Mouse (Mus musculus): Measurements from ENCODE around the gene Med17. TPM values are rescaled to one million over a fixed set of nuclear protein-coding genes. Genes with fewer than 3 reads are reported as not detected.

Med17 gene
- polyA plus RNA-seq, 1 experiment from 2014 or later, result 38.0 TPM

- 81% methylated on average over 6 of the region's 6 CpGs for WGBS
Observed at GRCm38 (mm10) chr9:15289251-15289650, 9.5 kb upstream of the Med17 start.

GRCm38 (mm10) chr9:15288402-15288801 lies 8.7 kb upstream of the Med17 start:
- no peaks in the 10 kb centered on the region for H3K9me3 ChIP-seq (ENCODE audit: low read depth, low read length)
- ATAC-seq (ENCODE audit: insufficient read depth) (no peak), DNase-seq (no peak)
- H3K4me2 ChIP-seq, result no peak overlapping the region
- no peak overlapping the region for H3K9ac ChIP-seq
- H3K4me1 ChIP-seq (ENCODE audit: insufficient read depth), result no peaks in the 10 kb centered on the region
- H3K4me3 ChIP-seq (ENCODE audit: low read depth, low read length), result no peak overlapping the region
- no peaks in the 10 kb centered on the region for H3K27me3 ChIP-seq (ENCODE audit: insufficient read depth, low read length)
- 76% methylated on average over 3 of the region's 3 CpGs for whole genome bisulfite sequencing
- H3K36me3 ChIP-seq (ENCODE audit: insufficient read depth), result no peaks in the 10 kb centered on the region
- TF ChIP-seq CTCF (IDR thresholded peaks at IDR 0.05; ENCODE audit: low read depth), result no peak
- no peak overlapping the region for H3K27ac ChIP-seq (ENCODE audit: low read depth)

More at GRCm38 (mm10) chr9:15289251-15289650, 9.5 kb upstream of the Med17 start:
- no peak overlapping the region for H3K4me3 ChIP-seq (ENCODE audit: low read depth, low read length)
- no peak overlapping the region for H3K4me2 ChIP-seq
- no peaks in the 10 kb centered on the region for H3K4me1 ChIP-seq (ENCODE audit: insufficient read depth)
- ATAC-seq (ENCODE audit: insufficient read depth) (no peak), DNase-seq (no peak)
- H3K9ac ChIP-seq, result no peak overlapping the region
- H3K36me3 ChIP-seq (ENCODE audit: insufficient read depth), result no peaks in the 10 kb centered on the region
- no peaks in the 10 kb centered on the region for H3K9me3 ChIP-seq (ENCODE audit: low read depth, low read length)
- no peak overlapping the region for H3K27ac ChIP-seq (ENCODE audit: low read depth)
- no peaks in the 10 kb centered on the region for H3K27me3 ChIP-seq (ENCODE audit: insufficient read depth, low read length)
- no peak for TF ChIP-seq CTCF (IDR thresholded peaks at IDR 0.05; ENCODE audit: low read depth)

- DNase-seq (no peak), ATAC-seq (ENCODE audit: insufficient read depth) (no peak)
- H3K4me1 ChIP-seq (ENCODE audit: insufficient read depth), result no peaks in the 10 kb centered on the region
- H3K9ac ChIP-seq, result no peak overlapping the region
- 60% methylated on average over 6 of the region's 6 CpGs for WGBS
- H3K36me3 ChIP-seq (ENCODE audit: insufficient read depth), result no peaks in the 10 kb centered on the region
- no peak overlapping the region for H3K4me2 ChIP-seq
- H3K27ac ChIP-seq (ENCODE audit: low read depth), result no peak overlapping the region
- no peaks in the 10 kb centered on the region for H3K9me3 ChIP-seq (ENCODE audit: low read depth, low read length)
- no peak overlapping the region for H3K4me3 ChIP-seq (ENCODE audit: low read depth, low read length)
- H3K27me3 ChIP-seq (ENCODE audit: insufficient read depth, low read length), result no peaks in the 10 kb centered on the region
- no peak for TF ChIP-seq CTCF (IDR thresholded peaks at IDR 0.05; ENCODE audit: low read depth)
Observed at GRCm38 (mm10) chr9:15287846-15288245, 8.1 kb upstream of the Med17 start.

- DNase-seq, result no peak
Observed at GRCm38 (mm10) chr9:15285443-15285842, 5.7 kb upstream of the Med17 start.

GRCm38 (mm10) chr9:15280491-15280879 lies 754 bp upstream of the Med17 start:
- ATAC-seq (ENCODE audit: insufficient read depth), result peak; percentile 13; the same call in 1 of the 2 replicates
- TF ChIP-seq CTCF (IDR thresholded peaks at IDR 0.05; ENCODE audit: low read depth), result no peak
- Histone ChIP-seq H3K4me3 (ENCODE audit: low read depth, low read length) (peak overlapping the region; percentile 88), H3K36me3 (ENCODE audit: insufficient read depth) (peaks cover 16% of the 10 kb centered on the region), H3K4me2 (peak overlapping the region; percentile 78), H3K9ac (peak overlapping the region; percentile 85), H3K27ac (ENCODE audit: low read depth) (0 out of 2 replicates have a peak overlapping the region, but pooled peaks have one; percentile 37), H3K9me3 (ENCODE audit: low read depth, low read length) (no peaks in the 10 kb centered on the region), H3K4me1 (ENCODE audit: insufficient read depth) (peaks cover 9% of the 10 kb centered on the region), H3K27me3 (ENCODE audit: insufficient read depth, low read length) (no peaks in the 10 kb centered on the region)
- WGBS, result 43% methylated on average over 5 of the region's 5 CpGs
- no peak for DNase-seq

More at GRCm38 (mm10) chr9:15285443-15285842, 5.7 kb upstream of the Med17 start:
- H3K27me3 ChIP-seq (ENCODE audit: insufficient read depth, low read length), result no peaks in the 10 kb centered on the region
- 0 out of 2 replicates have a peak, but pooled peaks cover 5% of the 10 kb centered on the region for H3K4me1 ChIP-seq (ENCODE audit: insufficient read depth)
- TF ChIP-seq CTCF (IDR thresholded peaks at IDR 0.05; ENCODE audit: low read depth), result peak; percentile 36
- no peak overlapping the region for H3K9ac ChIP-seq
- no peaks in the 10 kb centered on the region for H3K36me3 ChIP-seq (ENCODE audit: insufficient read depth)
- 74% methylated on average over 3 of the region's 3 CpGs for WGBS
- ATAC-seq (ENCODE audit: insufficient read depth), result no peak
- H3K27ac ChIP-seq (ENCODE audit: low read depth), result no peak overlapping the region
- H3K9me3 ChIP-seq (ENCODE audit: low read depth, low read length), result no peaks in the 10 kb centered on the region
- no peak overlapping the region for H3K4me2 ChIP-seq
- H3K4me3 ChIP-seq (ENCODE audit: low read depth, low read length), result no peak overlapping the region

- H3K4me1 ChIP-seq (ENCODE audit: insufficient read depth), result peaks cover 9% of the 10 kb centered on the region
- peaks cover 29% of the 10 kb centered on the region for H3K36me3 ChIP-seq (ENCODE audit: insufficient read depth)
- H3K27me3 ChIP-seq (ENCODE audit: insufficient read depth, low read length), result no peaks in the 10 kb centered on the region
- ATAC-seq (ENCODE audit: insufficient read depth), result no peak
- H3K4me2 ChIP-seq, result peak overlapping the region; percentile 54
- peak overlapping the region; percentile 79 for H3K27ac ChIP-seq (ENCODE audit: low read depth)
- WGBS, result 8% methylated on average over 19 of the region's 19 CpGs
- no peak for DNase-seq
- peak overlapping the region; percentile 88 for H3K4me3 ChIP-seq (ENCODE audit: low read depth, low read length)
- H3K9ac ChIP-seq, result peak overlapping the region; percentile 85
- TF ChIP-seq CTCF (IDR thresholded peaks at IDR 0.05; ENCODE audit: low read depth), result no peak
- H3K9me3 ChIP-seq (ENCODE audit: low read depth, low read length), result no peaks in the 10 kb centered on the region
Observed at GRCm38 (mm10) chr9:15279139-15279648, 537 bp downstream of the Med17 start.

- Histone ChIP-seq H3K27me3 (ENCODE audit: insufficient read depth, low read length) (no peaks in the 10 kb centered on the region), H3K9me3 (ENCODE audit: low read depth, low read length) (no peaks in the 10 kb centered on the region), H3K4me3 (ENCODE audit: low read depth, low read length) (peak overlapping the region; percentile 88; the same call in 1 of the 2 replicates), H3K27ac (ENCODE audit: low read depth) (no peak overlapping the region), H3K9ac (no peak overlapping the region), H3K4me1 (ENCODE audit: insufficient read depth) (peaks cover 9% of the 10 kb centered on the region), H3K4me2 (peak overlapping the region; percentile 54), H3K36me3 (ENCODE audit: insufficient read depth) (peaks cover 37% of the 10 kb centered on the region)
- TF ChIP-seq CTCF (IDR thresholded peaks at IDR 0.05; ENCODE audit: low read depth), result no peak
- 90% methylated on average over 3 of the region's 3 CpGs for WGBS
- no peak for DNase-seq
- no peak for ATAC-seq (ENCODE audit: insufficient read depth)
Observed at GRCm38 (mm10) chr9:15278343-15278742, 1.4 kb downstream of the Med17 start.

Measured in lung, embryonic 14.5 days (tissue).